Mouse (Mus musculus): ENCODE data around the gene Olfr145.

GRCm38 (mm10) chr9:37917540-37917939, 21.0 kb downstream of the Olfr145 start, which contains the start of gene Olfr878:
- TF ChIP-seq CTCF (IDR thresholded peaks at IDR 0.05; ENCODE audit: low read depth, low read length) = no peak
- TF ChIP-seq POLR2A (IDR thresholded peaks at IDR 0.05; ENCODE audit: borderline replicate concordance, low read depth, low read length) = no peak

All from bone marrow macrophage, adult 2 months (primary cell).